Mouse (Mus musculus): ENCODE results near the gene Pdzd2. TPM values are rescaled to one million over a fixed set of nuclear protein-coding genes. Genes with fewer than 3 reads are reported as not detected.

Pdzd2 gene
- total RNA-seq, 2 experiments from 2014 or later = 63.9 to 67.7 TPM

DNA sequence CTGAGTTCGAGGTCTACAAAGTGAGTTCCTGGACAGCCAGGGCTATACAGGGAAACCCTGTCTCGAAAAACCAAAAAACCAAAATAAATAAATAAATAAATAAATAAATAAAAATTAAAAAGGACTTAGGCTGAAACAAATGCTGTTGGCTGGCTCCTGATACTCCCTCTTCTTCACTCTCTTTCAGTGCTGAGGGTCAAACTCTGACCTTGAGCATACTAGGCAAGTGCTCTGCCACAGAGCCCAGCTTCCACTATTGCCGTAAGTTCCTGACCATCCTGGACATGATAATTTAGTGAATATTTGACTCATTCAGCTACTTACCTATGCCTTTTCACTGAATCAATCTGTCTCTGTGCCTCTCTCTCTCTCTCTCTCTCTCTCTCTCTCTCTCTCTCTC lies 409.3 kb downstream of the Pdzd2 start:
- DNase-seq (ENCODE audit: low spot score in 2 of 2) = no peak
- Histone ChIP-seq H3K27ac (no peak overlapping the region), H3K4me3 (no peak overlapping the region)
- TF ChIP-seq CTCF (conservative IDR thresholded peaks at IDR 0.05) = no peak

DNA sequence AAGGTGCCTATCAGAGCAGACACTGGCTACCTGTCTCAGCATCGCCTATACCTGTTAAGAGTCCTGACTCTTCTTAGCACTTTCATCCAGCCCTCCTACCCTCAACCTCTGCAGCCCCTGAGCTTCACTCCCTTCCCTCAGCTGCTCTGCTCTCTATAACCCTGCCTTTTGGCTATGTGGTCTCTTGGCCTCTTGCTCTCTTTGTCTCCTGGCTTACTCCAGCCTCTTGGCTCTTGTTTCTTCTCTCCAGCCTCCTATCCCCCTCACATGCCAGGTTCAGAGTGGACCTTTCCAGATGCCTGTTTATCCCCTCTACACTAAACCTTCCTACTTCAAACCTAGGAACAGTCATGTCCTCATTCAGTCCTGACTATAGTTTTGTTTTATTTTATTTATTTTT lies 415.4 kb downstream of the Pdzd2 start:
- TF ChIP-seq CTCF (conservative IDR thresholded peaks at IDR 0.05) = no peak
- Histone ChIP-seq H3K27ac (no peak overlapping the region), H3K4me3 (no peak overlapping the region)
- DNase-seq (ENCODE audit: low spot score in 2 of 2) = no peak

DNA sequence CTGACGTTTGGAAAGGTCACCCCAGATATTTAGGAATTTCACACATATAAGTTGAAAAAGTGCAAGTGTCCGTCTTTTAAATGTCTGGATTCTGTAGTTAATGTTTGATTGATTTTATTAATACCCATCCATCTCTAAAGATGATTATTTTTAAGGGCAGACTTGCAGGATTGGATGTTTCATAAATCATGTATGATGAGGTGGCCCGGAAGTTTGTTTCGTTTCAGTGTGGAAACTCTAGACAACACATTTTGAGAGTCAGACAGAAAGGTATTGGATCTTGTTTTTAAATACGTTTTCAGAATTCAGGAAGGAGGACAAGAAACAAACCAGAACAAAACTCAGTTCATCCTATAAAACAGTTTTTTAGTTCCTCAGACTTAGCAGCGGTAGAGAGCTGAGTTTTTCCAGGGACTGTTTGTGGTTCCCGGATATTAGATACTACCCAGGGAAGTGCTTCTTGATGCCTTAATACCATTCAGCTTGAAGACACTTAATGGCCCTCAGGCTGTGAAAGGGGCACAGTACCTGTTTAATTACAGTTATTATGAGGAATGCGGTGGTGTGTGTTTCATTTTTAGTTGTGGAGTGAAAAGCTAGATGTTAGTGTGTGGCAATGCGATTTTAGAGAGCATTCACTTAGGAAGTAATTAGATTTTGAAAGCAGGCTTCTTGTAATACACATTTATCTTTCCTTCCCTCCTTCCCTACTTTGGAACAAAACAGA lies 416.9 kb downstream of the Pdzd2 start:
- TF ChIP-seq CTCF (conservative IDR thresholded peaks at IDR 0.05) = no peak
- Histone ChIP-seq H3K27ac (peak overlapping the region; percentile 100), H3K4me3 (peak overlapping the region; percentile 99)
- DNase-seq (ENCODE audit: low spot score in 2 of 2) = no peak

DNA sequence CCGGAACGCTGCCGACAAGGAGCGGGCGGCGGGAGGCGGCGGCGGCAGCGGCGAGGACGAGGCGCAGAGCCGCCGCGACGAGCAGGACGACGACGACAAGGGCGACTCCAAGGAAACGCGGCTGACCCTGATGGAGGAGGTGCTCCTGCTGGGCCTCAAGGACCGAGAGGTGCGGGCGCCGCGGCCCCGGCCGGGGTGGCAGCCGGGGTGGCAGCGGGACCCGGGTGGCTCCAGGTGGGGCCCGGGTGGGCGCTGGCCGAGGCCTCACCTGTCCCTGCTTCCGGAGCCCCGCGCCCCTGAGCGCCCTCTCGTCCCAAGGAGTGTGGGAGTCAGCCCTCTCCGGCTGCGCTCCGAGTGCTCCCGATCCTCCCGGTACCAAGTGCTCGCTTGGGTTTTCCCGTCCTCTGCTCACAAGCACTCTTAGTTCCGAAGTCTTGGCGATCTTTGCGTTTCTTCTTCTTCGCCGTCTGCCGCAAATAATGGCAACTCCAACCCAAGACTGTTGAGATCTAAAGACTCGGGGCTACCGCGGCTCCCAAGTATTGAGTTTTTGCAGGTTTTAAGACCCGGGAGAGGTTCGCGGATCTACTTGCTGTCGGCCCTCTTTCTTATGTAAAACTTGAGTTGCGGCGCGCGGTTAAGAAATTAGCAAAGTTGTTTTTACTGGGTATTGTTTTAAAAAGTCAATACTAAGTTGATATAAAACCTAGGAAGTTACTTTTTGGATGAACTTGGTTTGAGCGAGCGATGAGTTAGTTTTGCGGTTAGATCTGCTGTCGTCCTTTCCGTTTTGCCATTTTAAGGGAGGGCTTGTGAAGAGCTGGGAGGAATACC lies 417.7 kb downstream of the Pdzd2 start, which contains the start of gene 1810049J17Rik:
Gene 1810049J17Rik, minus strand, starts transcription at position 112 of the 834 bp plus-strand sequence.
- TF ChIP-seq CTCF (conservative IDR thresholded peaks at IDR 0.05) = no peak
- peak within 1 kb of the TSS; percentile 100 for H3K27ac ChIP-seq
- H3K4me3 ChIP-seq = peak within 1 kb of the TSS; percentile 99
- no peak for DNase-seq (ENCODE audit: low spot score in 2 of 2)

DNA sequence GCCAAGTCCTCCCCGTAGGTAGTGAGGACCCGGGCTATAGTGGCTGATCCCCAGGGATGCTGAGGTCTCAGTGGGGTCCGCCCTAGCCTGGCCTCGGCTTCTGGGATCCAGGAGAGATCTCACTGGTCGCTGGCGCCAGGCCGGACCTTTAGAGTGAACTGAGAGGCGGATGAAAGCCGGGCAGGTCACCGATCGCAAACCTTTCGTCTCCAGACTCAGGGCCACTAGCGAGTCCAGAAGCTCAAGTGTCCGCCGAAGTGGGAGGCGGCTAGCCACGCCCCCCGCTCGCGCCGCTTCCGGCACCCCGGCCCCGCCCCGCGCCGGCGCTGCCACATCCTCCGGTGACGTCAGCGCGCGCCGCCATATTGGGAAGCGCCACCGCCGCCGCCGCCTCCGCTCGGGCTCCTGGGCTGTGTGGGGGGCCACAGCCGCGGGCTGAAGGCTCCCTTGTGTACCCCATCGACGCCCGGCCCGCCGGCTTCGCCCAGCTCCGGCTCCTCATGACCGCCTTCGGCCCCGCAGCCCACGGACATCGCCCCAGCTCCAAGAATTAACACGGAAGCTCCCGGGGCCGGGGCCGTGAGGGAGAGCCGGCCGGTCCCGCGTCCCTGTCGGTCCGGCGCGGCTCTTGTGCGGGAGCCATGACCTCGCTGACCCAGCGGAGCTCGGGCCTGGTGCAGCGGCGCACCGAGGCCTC lies 418.5 kb downstream of the Pdzd2 start, which contains the start of gene Golph3:
Gene Golph3, plus strand, starts transcription at position 360 of the 697 bp plus-strand sequence.
- H3K4me3 ChIP-seq = peak within 1 kb of the TSS; percentile 99
- no peak for TF ChIP-seq CTCF (conservative IDR thresholded peaks at IDR 0.05)
- peak; percentile 92 to 93 for DNase-seq (ENCODE audit: low spot score in 2 of 2)
- H3K27ac ChIP-seq = peak within 1 kb of the TSS; percentile 100

DNA sequence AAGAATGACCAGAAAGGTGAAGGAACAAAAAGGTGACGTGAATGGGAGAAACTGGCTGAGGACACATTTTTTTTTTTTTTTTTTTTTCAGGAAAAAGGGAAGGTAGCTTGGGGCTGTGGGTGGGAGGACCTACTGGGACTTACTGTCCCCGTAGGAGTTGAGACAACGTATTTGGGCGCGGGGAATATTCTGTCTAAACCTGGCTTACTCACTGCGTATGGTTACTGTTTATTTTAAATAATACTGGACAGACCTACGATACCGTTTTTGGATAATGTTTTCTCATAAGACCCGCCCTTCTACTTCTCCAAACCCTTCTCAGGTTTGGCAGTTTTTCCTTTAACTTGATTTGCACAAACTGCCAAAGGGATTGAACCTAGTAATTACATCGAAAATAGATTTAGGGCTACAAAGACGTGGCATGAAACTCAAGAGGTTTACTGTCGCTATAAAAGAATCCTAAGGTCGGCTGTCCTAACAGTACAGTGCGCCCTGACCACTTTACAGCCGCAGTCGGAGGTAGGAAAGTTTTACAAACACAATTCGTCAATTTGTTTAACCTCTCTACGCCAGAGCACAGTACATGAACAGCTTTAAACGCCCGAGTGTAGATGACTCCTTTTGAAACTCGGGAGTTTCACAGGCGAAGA lies 419.2 kb downstream of the Pdzd2 start:
- Histone ChIP-seq H3K27ac (peak overlapping the region; percentile 100), H3K4me3 (peak overlapping the region; percentile 99)
- TF ChIP-seq CTCF (conservative IDR thresholded peaks at IDR 0.05) = no peak
- DNase-seq (ENCODE audit: low spot score in 2 of 2) = no peak

DNA sequence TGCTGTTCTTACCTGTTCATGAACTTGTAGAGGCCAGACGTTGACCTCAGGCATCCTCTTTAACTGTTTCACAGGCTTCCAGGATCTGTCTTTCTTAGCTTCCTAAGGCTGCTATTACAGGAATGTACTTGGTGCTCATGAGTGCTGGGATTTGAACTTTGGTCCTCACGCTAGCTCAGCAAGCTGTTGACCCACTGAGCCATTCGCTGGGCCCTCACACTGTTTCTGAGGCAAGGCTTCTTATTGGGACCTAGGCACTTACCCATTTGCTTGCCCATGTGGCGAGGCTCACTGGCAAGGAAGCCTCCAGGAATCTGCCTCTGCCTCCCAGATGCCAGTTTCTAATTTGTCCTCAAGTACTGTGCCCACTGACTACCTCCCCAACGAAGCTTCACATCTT lies 419.8 kb downstream of the Pdzd2 start:
- Histone ChIP-seq H3K4me3 (no peak overlapping the region), H3K27ac (no peak overlapping the region)
- no peak for DNase-seq (ENCODE audit: low spot score in 2 of 2)
- no peak for TF ChIP-seq CTCF (conservative IDR thresholded peaks at IDR 0.05)

DNA sequence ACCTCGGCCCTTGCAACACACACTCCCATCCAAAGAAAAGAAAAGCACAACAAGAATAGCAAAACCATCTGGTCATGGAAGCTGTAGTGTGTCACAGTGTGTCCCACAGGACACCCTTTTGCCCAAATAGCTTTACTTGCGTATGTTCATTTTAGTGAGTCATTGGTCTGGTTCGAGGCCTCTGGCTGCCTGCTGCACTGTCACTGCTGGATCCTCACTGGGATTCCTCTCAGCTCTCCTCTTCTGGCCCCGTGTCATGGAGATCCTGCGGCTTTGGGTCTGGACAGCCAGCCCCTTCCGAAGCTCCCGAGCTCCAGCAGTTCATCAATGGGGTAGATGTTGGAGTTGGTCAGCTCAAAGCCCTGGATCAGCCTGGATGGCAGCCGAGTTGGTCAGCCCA lies 421.3 kb downstream of the Pdzd2 start:
- TF ChIP-seq CTCF (conservative IDR thresholded peaks at IDR 0.05) = no peak
- no peak for DNase-seq (ENCODE audit: low spot score in 2 of 2)
- no peak overlapping the region for H3K4me3 ChIP-seq
- H3K27ac ChIP-seq = no peak overlapping the region

DNA sequence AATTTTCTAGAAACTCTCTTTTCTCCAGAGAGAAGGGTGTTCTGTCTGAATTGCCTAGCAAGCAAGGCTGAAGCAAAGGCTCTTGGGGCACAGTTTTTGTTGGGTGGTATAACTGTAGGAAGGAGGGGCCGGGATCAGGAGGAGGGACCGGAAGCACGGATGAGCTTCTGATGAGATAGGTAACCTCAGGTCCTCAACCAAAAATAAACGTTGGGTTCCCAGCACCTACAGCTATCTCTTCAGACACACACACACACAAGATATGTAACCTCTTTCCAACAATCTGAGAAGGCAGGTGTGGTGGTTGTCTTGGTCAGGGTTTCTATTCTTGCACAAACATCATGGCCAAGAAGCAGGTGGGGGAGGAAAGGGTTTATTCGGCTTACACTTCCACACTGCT lies 422.4 kb downstream of the Pdzd2 start:
- DNase-seq (ENCODE audit: low spot score in 2 of 2) = no peak
- Histone ChIP-seq H3K4me3 (no peak overlapping the region), H3K27ac (no peak overlapping the region)
- TF ChIP-seq CTCF (conservative IDR thresholded peaks at IDR 0.05) = no peak

DNA sequence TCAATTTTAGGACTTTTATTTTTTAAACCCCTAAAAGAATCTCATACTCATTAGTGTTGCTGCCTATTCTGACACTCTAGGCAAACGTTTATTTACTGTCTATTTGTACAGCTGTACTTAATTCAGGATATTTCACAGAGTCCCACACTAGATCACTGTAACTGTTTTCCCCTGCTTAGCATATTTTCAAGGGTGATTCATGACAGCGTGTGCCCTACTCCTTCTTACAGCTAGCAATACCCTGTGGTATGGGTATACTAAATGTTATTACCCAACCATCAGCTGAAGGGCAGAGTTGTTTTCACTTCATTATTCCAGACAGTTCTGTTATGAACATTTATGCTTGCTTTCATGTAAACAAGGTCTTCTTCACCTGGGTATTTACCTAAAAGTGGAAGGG lies 423.7 kb downstream of the Pdzd2 start:
- no peak overlapping the region for H3K27ac ChIP-seq
- no peak for TF ChIP-seq CTCF (conservative IDR thresholded peaks at IDR 0.05)
- H3K4me3 ChIP-seq = no peak overlapping the region
- no peak for DNase-seq (ENCODE audit: low spot score in 2 of 2)

DNA sequence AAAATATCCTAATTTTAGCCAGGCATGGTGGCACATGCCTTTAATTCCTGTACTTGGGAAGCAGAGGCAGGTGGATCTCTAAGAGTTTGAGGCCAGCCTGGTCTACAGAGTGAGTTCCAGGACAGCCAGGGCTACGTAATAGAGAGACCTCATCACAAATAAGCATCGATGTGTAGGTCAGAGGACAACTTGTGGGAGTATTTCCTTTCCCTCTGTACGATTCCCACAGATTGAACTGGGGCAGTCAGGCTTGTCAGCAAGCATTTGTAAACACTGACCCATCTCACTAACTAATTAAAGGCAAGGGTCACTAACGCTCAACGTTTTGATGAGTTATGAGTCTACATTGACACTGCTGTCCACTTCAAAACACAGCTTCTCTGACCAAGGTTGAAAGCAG lies 425.1 kb downstream of the Pdzd2 start:
- no peak for TF ChIP-seq CTCF (conservative IDR thresholded peaks at IDR 0.05)
- H3K27ac ChIP-seq = no peak overlapping the region
- no peak overlapping the region for H3K4me3 ChIP-seq
- no peak for DNase-seq (ENCODE audit: low spot score in 2 of 2)

DNA sequence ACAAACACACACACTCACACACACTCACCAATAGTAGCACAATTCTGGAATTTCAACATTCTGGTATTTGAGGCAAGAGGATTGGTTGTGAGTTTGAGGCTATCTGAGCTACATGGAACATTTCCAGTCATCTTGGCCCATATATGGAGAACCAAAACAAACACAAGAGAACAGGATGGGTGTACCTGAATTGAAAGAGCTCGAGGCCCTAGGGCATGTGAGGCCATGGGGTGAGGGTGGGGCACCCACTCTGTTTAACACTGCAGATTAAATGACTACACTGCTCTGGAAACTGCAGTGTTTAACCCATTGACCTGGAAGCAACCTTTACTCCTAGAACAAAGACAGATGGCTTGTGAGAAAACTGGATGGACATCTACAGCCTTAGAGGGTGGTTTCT lies 426.5 kb downstream of the Pdzd2 start:
- no peak for DNase-seq (ENCODE audit: low spot score in 2 of 2)

More for the DNA sequence above, 426.5 kb downstream of the Pdzd2 start:
- H3K4me3 ChIP-seq = no peak overlapping the region
- no peak for TF ChIP-seq CTCF (conservative IDR thresholded peaks at IDR 0.05)
- no peak overlapping the region for H3K27ac ChIP-seq

Measured in layer of hippocampus, adult 2 months (tissue).